Mouse (Mus musculus): ENCODE data around the gene Nol4l. TPM values are rescaled to one million over a fixed set of nuclear protein-coding genes. Genes with fewer than 3 reads are reported as not detected.

Nol4l gene
- total RNA-seq, 2 experiments from 2014 or later, result 65.4 to 66.8 TPM

- no peak for DNase-seq (ENCODE audit: low spot score in 2 of 2)
Measured at GRCm38 (mm10) chr2:153484071-153484470, 45.7 kb downstream of the Nol4l start.

GRCm38 (mm10) chr2:153483118-153483983, 46.4 kb downstream of the Nol4l start:
- peak; percentile 71 to 78 for DNase-seq (ENCODE audit: low spot score in 2 of 2)

- DNase-seq (ENCODE audit: low spot score in 2 of 2), result no peak
Measured at GRCm38 (mm10) chr2:153481861-153482120, 48.0 kb downstream of the Nol4l start.

GRCm38 (mm10) chr2:153481108-153481860, 48.5 kb downstream of the Nol4l start:
- DNase-seq (ENCODE audit: low spot score in 2 of 2), result no peak

- DNase-seq (ENCODE audit: low spot score in 2 of 2), result no peak
Measured at GRCm38 (mm10) chr2:153479486-153479885, 50.3 kb downstream of the Nol4l start.

GRCm38 (mm10) chr2:153478583-153478982, 51.2 kb downstream of the Nol4l start:
- DNase-seq (ENCODE audit: low spot score in 2 of 2), result peak; percentile 82 to 86

- no peak for DNase-seq (ENCODE audit: low spot score in 2 of 2)
Measured at GRCm38 (mm10) chr2:153475114-153476112, 54.4 kb downstream of the Nol4l start.

GRCm38 (mm10) chr2:153470983-153471382, 58.8 kb downstream of the Nol4l start:
- no peak for DNase-seq (ENCODE audit: low spot score in 2 of 2)

- no peak for DNase-seq (ENCODE audit: low spot score in 2 of 2)
Measured at GRCm38 (mm10) chr2:153469764-153470163, 60.0 kb downstream of the Nol4l start.

GRCm38 (mm10) chr2:153469317-153469716, 60.5 kb downstream of the Nol4l start:
- no peak for DNase-seq (ENCODE audit: low spot score in 2 of 2)

GRCm38 (mm10) chr2:153467372-153467771, 62.4 kb downstream of the Nol4l start:
- DNase-seq (ENCODE audit: low spot score in 2 of 2), result no peak

GRCm38 (mm10) chr2:153463257-153463656, 66.5 kb downstream of the Nol4l start:
- no peak for DNase-seq (ENCODE audit: low spot score in 2 of 2)

GRCm38 (mm10) chr2:153458022-153458441, 71.7 kb downstream of the Nol4l start:
- no peak for DNase-seq (ENCODE audit: low spot score in 2 of 2)

GRCm38 (mm10) chr2:153457467-153457866, 72.3 kb downstream of the Nol4l start:
- DNase-seq (ENCODE audit: low spot score in 2 of 2), result no peak

- DNase-seq (ENCODE audit: low spot score in 2 of 2), result no peak
Measured at GRCm38 (mm10) chr2:153454841-153455506, 74.8 kb downstream of the Nol4l start.

GRCm38 (mm10) chr2:153453961-153454759, 75.6 kb downstream of the Nol4l start:
- no peak for DNase-seq (ENCODE audit: low spot score in 2 of 2)

- no peak for DNase-seq (ENCODE audit: low spot score in 2 of 2)
Measured at GRCm38 (mm10) chr2:153448519-153448918, 81.3 kb downstream of the Nol4l start.

GRCm38 (mm10) chr2:153447719-153448118, 82.1 kb downstream of the Nol4l start:
- no peak for DNase-seq (ENCODE audit: low spot score in 2 of 2)

GRCm38 (mm10) chr2:153446476-153446875, 83.3 kb downstream of the Nol4l start:
- no peak for DNase-seq (ENCODE audit: low spot score in 2 of 2)

GRCm38 (mm10) chr2:153446017-153446408, 83.8 kb downstream of the Nol4l start:
- DNase-seq (ENCODE audit: low spot score in 2 of 2), result peak; percentile 49 to 60

All from layer of hippocampus, postnatal 10 days (tissue).